Mouse (Mus musculus): Measurements from ENCODE around the gene Cfhr2. TPM values are rescaled to one million over a fixed set of nuclear protein-coding genes. Genes with fewer than 3 reads are reported as not detected.

Cfhr2 gene
- total and polyA plus RNA-seq, 3 experiments, result not detected

GRCm38 (mm10) chr1:139839290-139839689 lies 19.2 kb downstream of the Cfhr2 start:
- Histone ChIP-seq H3K9me3 (replicated peaks; ENCODE audit: insufficient read depth, low read length) (no peaks in the 10 kb centered on the region), H3K27ac (ENCODE audit: control insufficient read depth, low read depth, low read length) (no peak overlapping the region), H3K27me3 (ENCODE audit: control insufficient read depth in 1 of 2, insufficient read depth in 2 of 2, low read length in 2 of 2) (no peaks in the 10 kb centered on the region), H3K4me3 (ENCODE audit: control insufficient read depth in 1 of 2, insufficient read depth in 1 of 2, low read depth in 2 of 2, low read length in 2 of 2) (no peak overlapping the region), H3K9ac (ENCODE audit: control insufficient read depth, low read depth, low read length, poor library complexity, severe bottlenecking) (no peak overlapping the region), H3K79me2 (ENCODE audit: control insufficient read depth, insufficient read depth, low read length, poor library complexity) (no peaks in the 10 kb centered on the region), H3K36me3 (ENCODE audit: control insufficient read depth in 1 of 2, insufficient read depth in 2 of 2, low read length in 2 of 2) (no peaks in the 10 kb centered on the region), H3K4me1 (ENCODE audit: control insufficient read depth in 1 of 2, insufficient read depth in 2 of 2, low read length in 2 of 2) (no peaks in the 10 kb centered on the region)
- no peak for DNase-seq (ENCODE audit: low read depth, low spot score)
- no peak for TF ChIP-seq POLR2A (IDR thresholded peaks at IDR 0.05; ENCODE audit: control insufficient read depth in 1 of 2, insufficient read depth in 1 of 2, low read depth in 1 of 2, low read length in 2 of 2, poor library complexity in 1 of 2)
- TF ChIP-seq JUND (IDR thresholded peaks at IDR 0.05; ENCODE audit: low read depth, low read length), result no peak
- no peak for TF ChIP-seq BHLHE40 (IDR thresholded peaks at IDR 0.05; ENCODE audit: borderline replicate concordance, low read depth, low read length)
- TF ChIP-seq KAT2A (conservative IDR thresholded peaks at IDR 0.05; ENCODE audit: low read depth, low read length), result no peak
- no peak for TF ChIP-seq MAZ (IDR thresholded peaks at IDR 0.05; ENCODE audit: low read depth, low read length)
- no peak for TF ChIP-seq HCFC1 (IDR thresholded peaks at IDR 0.05; ENCODE audit: low read depth, low read length)
- TF ChIP-seq CHD1 (IDR thresholded peaks at IDR 0.05; ENCODE audit: low read depth, low read length), result no peak
- TF ChIP-seq UBTF (IDR thresholded peaks at IDR 0.05; ENCODE audit: borderline replicate concordance, insufficient read depth, low read depth, low read length), result no peak
- no peak for TF ChIP-seq GABPA (IDR thresholded peaks at IDR 0.05; ENCODE audit: low read depth, low read length)
- no peak for TF ChIP-seq POLR2AphosphoS2 (IDR thresholded peaks at IDR 0.05; ENCODE audit: low read length)
- TF ChIP-seq E2F4 (IDR thresholded peaks at IDR 0.05; ENCODE audit: borderline replicate concordance, low read depth, low read length), result no peak
- TF ChIP-seq TCF12 (IDR thresholded peaks at IDR 0.05; ENCODE audit: low read depth, low read length), result no peak

GRCm38 (mm10) chr1:139808594-139808993 lies 49.9 kb downstream of the Cfhr2 start:
- no peak overlapping the region for H3K4me3 ChIP-seq (ENCODE audit: control insufficient read depth in 1 of 2, insufficient read depth in 1 of 2, low read depth in 2 of 2, low read length in 2 of 2)
- no peak overlapping the region for H3K9ac ChIP-seq (ENCODE audit: control insufficient read depth, low read depth, low read length, poor library complexity, severe bottlenecking)
- no peak for DNase-seq (ENCODE audit: low read depth, low spot score)
- H3K9me3 ChIP-seq (replicated peaks; ENCODE audit: insufficient read depth, low read length), result no peaks in the 10 kb centered on the region
- no peak overlapping the region for H3K27ac ChIP-seq (ENCODE audit: control insufficient read depth, low read depth, low read length)
- H3K4me1 ChIP-seq (ENCODE audit: control insufficient read depth in 1 of 2, insufficient read depth in 2 of 2, low read length in 2 of 2), result no peaks in the 10 kb centered on the region
- no peaks in the 10 kb centered on the region for H3K27me3 ChIP-seq (ENCODE audit: control insufficient read depth in 1 of 2, insufficient read depth in 2 of 2, low read length in 2 of 2)
- no peaks in the 10 kb centered on the region for H3K79me2 ChIP-seq (ENCODE audit: control insufficient read depth, insufficient read depth, low read length, poor library complexity)
- TF ChIP-seq KAT2A (conservative IDR thresholded peaks at IDR 0.05; ENCODE audit: low read depth, low read length) (no peak), MEF2A (IDR thresholded peaks at IDR 0.05; ENCODE audit: extremely low read depth, insufficient replicate concordance, low read depth, low read length, poor library complexity, severe bottlenecking) (no peak), ELF1 (IDR thresholded peaks at IDR 0.05; ENCODE audit: low read depth, low read length) (no peak), GATA1 (IDR thresholded peaks at IDR 0.05; ENCODE audit: low read depth, low read length) (no peak), ZNF384 (IDR thresholded peaks at IDR 0.05; ENCODE audit: low read depth, low read length) (no peak), POLR2AphosphoS5 (IDR thresholded peaks at IDR 0.05; ENCODE audit: borderline replicate concordance, low read depth, low read length) (no peak), JUND (IDR thresholded peaks at IDR 0.05; ENCODE audit: low read depth, low read length) (no peak), TAL1 (IDR thresholded peaks at IDR 0.05; ENCODE audit: low read length) (no peak), CHD2 (IDR thresholded peaks at IDR 0.05; ENCODE audit: low read length) (no peak), CHD1 (IDR thresholded peaks at IDR 0.05; ENCODE audit: low read depth, low read length) (no peak), HCFC1 (IDR thresholded peaks at IDR 0.05; ENCODE audit: low read depth, low read length) (no peak)
- no peaks in the 10 kb centered on the region for H3K36me3 ChIP-seq (ENCODE audit: control insufficient read depth in 1 of 2, insufficient read depth in 2 of 2, low read length in 2 of 2)
